Mouse (Mus musculus): ENCODE results near the gene Mapkapk5. TPM values are rescaled to one million over a fixed set of nuclear protein-coding genes. Genes with fewer than 3 reads are reported as not detected.

Gene Mapkapk5
- polyA plus RNA-seq, 1 experiment from 2014 or later = 62.2 TPM

- no peak overlapping the region for H3K9ac ChIP-seq (ENCODE audit: low read length)
- 88% methylated on average over 6 of the region's 6 CpGs for WGBS
- H3K27ac ChIP-seq (ENCODE audit: low read depth, low read length) = no peak overlapping the region
- no peak overlapping the region for H3K4me3 ChIP-seq (ENCODE audit: low read depth, low read length)
- no peaks in the 10 kb centered on the region for H3K4me1 ChIP-seq (replicated peaks; ENCODE audit: control insufficient read depth, insufficient read depth, low read length)
- no peak for DNase-seq (ENCODE audit: low spot score)
- H3K4me2 ChIP-seq (ENCODE audit: low read depth, low read length, severe bottlenecking) = no peak overlapping the region
- H3K27me3 ChIP-seq (ENCODE audit: control insufficient read depth, insufficient read depth, low read length) = no peaks in the 10 kb centered on the region
- no peak for ATAC-seq (replicated peaks; ENCODE audit: low FRiP score)
- no peaks in the 10 kb centered on the region for H3K36me3 ChIP-seq (ENCODE audit: control insufficient read depth, insufficient read depth, low read length)
- no peaks in the 10 kb centered on the region for H3K9me3 ChIP-seq (ENCODE audit: control insufficient read depth, low read length)
Measured at GRCm38 (mm10) chr5:121586400-121587039, 40.8 kb upstream of the Mapkapk5 start.

- Histone ChIP-seq H3K4me2 (ENCODE audit: low read depth, low read length, severe bottlenecking) (no peak overlapping the region), H3K36me3 (ENCODE audit: control insufficient read depth, insufficient read depth, low read length) (no peaks in the 10 kb centered on the region), H3K9me3 (ENCODE audit: control insufficient read depth, low read length) (no peaks in the 10 kb centered on the region), H3K27me3 (ENCODE audit: control insufficient read depth, insufficient read depth, low read length) (no peaks in the 10 kb centered on the region), H3K4me3 (ENCODE audit: low read depth, low read length) (no peak overlapping the region), H3K9ac (ENCODE audit: low read length) (no peak overlapping the region), H3K27ac (ENCODE audit: low read depth, low read length) (no peak overlapping the region), H3K4me1 (replicated peaks; ENCODE audit: control insufficient read depth, insufficient read depth, low read length) (no peaks in the 10 kb centered on the region)
- DNase-seq (ENCODE audit: low spot score) = no peak
- 86% methylated on average over 5 of the region's 5 CpGs for WGBS
- ATAC-seq (replicated peaks; ENCODE audit: low FRiP score) = no peak
Measured at GRCm38 (mm10) chr5:121585699-121586098, 40.0 kb upstream of the Mapkapk5 start.

DNA sequence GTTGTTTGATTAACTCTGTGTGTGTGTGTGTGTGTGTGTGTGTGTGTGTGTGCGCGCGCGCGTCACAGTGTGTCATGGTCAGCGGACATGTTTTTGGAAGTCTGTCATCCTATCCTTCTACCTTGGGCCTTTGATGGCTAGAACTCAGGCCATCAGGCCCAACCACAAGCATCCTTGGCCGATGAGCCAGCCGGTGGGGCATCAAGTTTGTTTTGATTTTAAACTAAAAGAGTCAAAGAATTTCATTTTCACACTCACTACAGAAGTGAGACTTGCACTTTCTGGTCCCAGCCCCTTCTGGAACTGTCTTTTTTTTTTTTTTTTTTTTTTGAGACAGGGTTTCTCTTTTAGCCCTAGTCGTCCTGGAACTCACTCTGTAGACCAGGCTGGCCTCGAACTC lies 39.3 kb upstream of the Mapkapk5 start:
- WGBS = 95% methylated on average over 10 of the region's 10 CpGs
- Histone ChIP-seq H3K36me3 (ENCODE audit: control insufficient read depth, insufficient read depth, low read length) (no peaks in the 10 kb centered on the region), H3K4me1 (replicated peaks; ENCODE audit: control insufficient read depth, insufficient read depth, low read length) (no peaks in the 10 kb centered on the region), H3K4me3 (ENCODE audit: low read depth, low read length) (no peak overlapping the region), H3K27ac (ENCODE audit: low read depth, low read length) (no peak overlapping the region), H3K4me2 (ENCODE audit: low read depth, low read length, severe bottlenecking) (no peak overlapping the region), H3K9me3 (ENCODE audit: control insufficient read depth, low read length) (no peaks in the 10 kb centered on the region), H3K9ac (ENCODE audit: low read length) (no peak overlapping the region), H3K27me3 (ENCODE audit: control insufficient read depth, insufficient read depth, low read length) (no peaks in the 10 kb centered on the region)
- DNase-seq (ENCODE audit: low spot score) (no peak), ATAC-seq (replicated peaks; ENCODE audit: low FRiP score) (no peak)

GRCm38 (mm10) chr5:121583765-121584501 lies 38.2 kb upstream of the Mapkapk5 start:
- ATAC-seq (replicated peaks; ENCODE audit: low FRiP score) (no peak), DNase-seq (ENCODE audit: low spot score) (peak; percentile 60)
- no peak overlapping the region for H3K4me2 ChIP-seq (ENCODE audit: low read depth, low read length, severe bottlenecking)
- H3K4me1 ChIP-seq (replicated peaks; ENCODE audit: control insufficient read depth, insufficient read depth, low read length) = no peaks in the 10 kb centered on the region
- H3K27ac ChIP-seq (ENCODE audit: low read depth, low read length) = no peak overlapping the region
- no peaks in the 10 kb centered on the region for H3K27me3 ChIP-seq (ENCODE audit: control insufficient read depth, insufficient read depth, low read length)
- H3K9me3 ChIP-seq (ENCODE audit: control insufficient read depth, low read length) = no peaks in the 10 kb centered on the region
- no peak overlapping the region for H3K9ac ChIP-seq (ENCODE audit: low read length)
- 64% methylated on average over 12 of the region's 12 CpGs for WGBS
- no peaks in the 10 kb centered on the region for H3K36me3 ChIP-seq (ENCODE audit: control insufficient read depth, insufficient read depth, low read length)
- no peak overlapping the region for H3K4me3 ChIP-seq (ENCODE audit: low read depth, low read length)

- DNase-seq (ENCODE audit: low spot score) (no peak), ATAC-seq (replicated peaks; ENCODE audit: low FRiP score) (no peak)
- no peak overlapping the region for H3K9ac ChIP-seq (ENCODE audit: low read length)
- no peak overlapping the region for H3K4me2 ChIP-seq (ENCODE audit: low read depth, low read length, severe bottlenecking)
- H3K9me3 ChIP-seq (ENCODE audit: control insufficient read depth, low read length) = no peaks in the 10 kb centered on the region
- no peak overlapping the region for H3K27ac ChIP-seq (ENCODE audit: low read depth, low read length)
- H3K27me3 ChIP-seq (ENCODE audit: control insufficient read depth, insufficient read depth, low read length) = no peaks in the 10 kb centered on the region
- no peaks in the 10 kb centered on the region for H3K4me1 ChIP-seq (replicated peaks; ENCODE audit: control insufficient read depth, insufficient read depth, low read length)
- no peak overlapping the region for H3K4me3 ChIP-seq (ENCODE audit: low read depth, low read length)
- no peaks in the 10 kb centered on the region for H3K36me3 ChIP-seq (ENCODE audit: control insufficient read depth, insufficient read depth, low read length)
- 94% methylated on average over 8 of the region's 8 CpGs for WGBS
Measured at GRCm38 (mm10) chr5:121581945-121582344, 36.2 kb upstream of the Mapkapk5 start.

GRCm38 (mm10) chr5:121576927-121577488 lies 31.3 kb upstream of the Mapkapk5 start:
- ATAC-seq (replicated peaks; ENCODE audit: low FRiP score) (no peak), DNase-seq (ENCODE audit: low spot score) (no peak)
- Histone ChIP-seq H3K4me2 (ENCODE audit: low read depth, low read length, severe bottlenecking) (no peak overlapping the region), H3K27me3 (ENCODE audit: control insufficient read depth, insufficient read depth, low read length) (no peaks in the 10 kb centered on the region), H3K4me1 (replicated peaks; ENCODE audit: control insufficient read depth, insufficient read depth, low read length) (no peaks in the 10 kb centered on the region), H3K36me3 (ENCODE audit: control insufficient read depth, insufficient read depth, low read length) (no peaks in the 10 kb centered on the region; the same call in 1 of the 2 replicates), H3K4me3 (ENCODE audit: low read depth, low read length) (no peak overlapping the region), H3K27ac (ENCODE audit: low read depth, low read length) (no peak overlapping the region), H3K9me3 (ENCODE audit: control insufficient read depth, low read length) (no peaks in the 10 kb centered on the region), H3K9ac (ENCODE audit: low read length) (no peak overlapping the region)
- 90% methylated on average over 11 of the region's 11 CpGs for WGBS

DNA sequence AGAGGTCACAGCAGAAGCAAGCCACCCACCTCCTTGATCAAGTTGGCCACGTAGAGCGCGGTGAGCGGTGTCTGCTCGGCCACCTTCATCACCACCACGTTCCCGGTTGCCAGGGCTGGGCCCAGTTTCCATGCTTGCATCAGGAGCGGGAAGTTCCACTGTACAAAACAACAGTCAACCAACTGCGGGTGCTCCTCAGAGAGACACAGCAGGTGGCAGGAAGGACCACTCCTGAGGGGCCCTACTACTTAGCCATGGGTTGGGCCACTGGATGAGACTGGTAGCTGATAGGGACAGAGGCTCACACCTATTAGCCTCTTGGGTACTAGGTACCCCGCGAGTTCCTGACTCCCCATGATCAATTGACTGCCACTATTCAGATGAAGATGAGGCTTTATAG lies 30.2 kb upstream of the Mapkapk5 start:
- 97% methylated on average over 11 of the region's 11 CpGs for WGBS
- H3K36me3 ChIP-seq (ENCODE audit: control insufficient read depth, insufficient read depth, low read length) = no peaks in the 10 kb centered on the region; the same call in 1 of the 2 replicates

GRCm38 (mm10) chr5:121574145-121574544 lies 28.4 kb upstream of the Mapkapk5 start:
- no peak overlapping the region for H3K4me3 ChIP-seq (ENCODE audit: low read depth, low read length)
- H3K4me1 ChIP-seq (replicated peaks; ENCODE audit: control insufficient read depth, insufficient read depth, low read length) = no peaks in the 10 kb centered on the region
- H3K27me3 ChIP-seq (ENCODE audit: control insufficient read depth, insufficient read depth, low read length) = no peaks in the 10 kb centered on the region
- no peak overlapping the region for H3K27ac ChIP-seq (ENCODE audit: low read depth, low read length)
- no peak overlapping the region for H3K4me2 ChIP-seq (ENCODE audit: low read depth, low read length, severe bottlenecking)
- DNase-seq (ENCODE audit: low spot score) (no peak), ATAC-seq (replicated peaks; ENCODE audit: low FRiP score) (no peak)
- no peaks in the 10 kb centered on the region; the same call in 1 of the 2 replicates for H3K36me3 ChIP-seq (ENCODE audit: control insufficient read depth, insufficient read depth, low read length)
- 92% methylated on average over 13 of the region's 13 CpGs for WGBS
- no peak overlapping the region for H3K9ac ChIP-seq (ENCODE audit: low read length)
- H3K9me3 ChIP-seq (ENCODE audit: control insufficient read depth, low read length) = no peaks in the 10 kb centered on the region

More for the DNA sequence above, 30.2 kb upstream of the Mapkapk5 start:
- no peak overlapping the region for H3K9ac ChIP-seq (ENCODE audit: low read length)
- DNase-seq (ENCODE audit: low spot score) (no peak), ATAC-seq (replicated peaks; ENCODE audit: low FRiP score) (no peak)
- no peaks in the 10 kb centered on the region for H3K27me3 ChIP-seq (ENCODE audit: control insufficient read depth, insufficient read depth, low read length)
- H3K9me3 ChIP-seq (ENCODE audit: control insufficient read depth, low read length) = no peaks in the 10 kb centered on the region
- no peak overlapping the region for H3K27ac ChIP-seq (ENCODE audit: low read depth, low read length)
- H3K4me3 ChIP-seq (ENCODE audit: low read depth, low read length) = no peak overlapping the region
- H3K4me1 ChIP-seq (replicated peaks; ENCODE audit: control insufficient read depth, insufficient read depth, low read length) = no peaks in the 10 kb centered on the region
- H3K4me2 ChIP-seq (ENCODE audit: low read depth, low read length, severe bottlenecking) = no peak overlapping the region
